Mouse (Mus musculus): ENCODE results near the gene Tnnc1. TPM values are rescaled to one million over a fixed set of nuclear protein-coding genes. Genes with fewer than 3 reads are reported as not detected.
A peak's percentile ranks its signal among the peaks of the same experiment; 100 is the strongest.

Tnnc1 gene
- polyA plus RNA-seq, 1 experiment from 2014 or later: 1.3 TPM

- H3K27ac ChIP-seq (ENCODE audit: low read depth, low read length): no peak overlapping the region
- H3K4me2 ChIP-seq (ENCODE audit: low read length): no peak overlapping the region
- H3K36me3 ChIP-seq (ENCODE audit: control insufficient read depth, insufficient read depth, low read length): peaks cover 92% of the 10 kb centered on the region
- H3K9me3 ChIP-seq (replicated peaks; ENCODE audit: control insufficient read depth, low read length): no peaks in the 10 kb centered on the region
- DNase-seq (ENCODE audit: low spot score): no peak
- peaks cover 9% of the 10 kb centered on the region; the same call in 1 of the 2 replicates for H3K4me1 ChIP-seq (ENCODE audit: control insufficient read depth, insufficient read depth, low read length)
- no peak for ATAC-seq
- 86% methylated on average over 3 of the region's 3 CpGs for WGBS
- no peak overlapping the region for H3K9ac ChIP-seq (ENCODE audit: low read length)
- H3K4me3 ChIP-seq (ENCODE audit: low read depth, low read length): no peak overlapping the region
- H3K27me3 ChIP-seq (replicated peaks; ENCODE audit: control insufficient read depth, insufficient read depth, low read length): no peaks in the 10 kb centered on the region
These were observed 8.1 kb upstream of the Tnnc1 start for GRCm38 (mm10) chr14:31200038-31200437.

- Histone ChIP-seq H3K4me2 (ENCODE audit: low read length) (peak overlapping the region; percentile 86), H3K4me1 (ENCODE audit: control insufficient read depth, insufficient read depth, low read length) (peaks cover 11% of the 10 kb centered on the region; the same call in 1 of the 2 replicates), H3K9ac (ENCODE audit: low read length) (peak overlapping the region; percentile 95), H3K4me3 (ENCODE audit: low read depth, low read length) (peak overlapping the region; percentile 81), H3K27ac (ENCODE audit: low read depth, low read length) (no peak overlapping the region), H3K36me3 (ENCODE audit: control insufficient read depth, insufficient read depth, low read length) (peaks cover 49% of the 10 kb centered on the region), H3K27me3 (replicated peaks; ENCODE audit: control insufficient read depth, insufficient read depth, low read length) (no peaks in the 10 kb centered on the region), H3K9me3 (replicated peaks; ENCODE audit: control insufficient read depth, low read length) (no peaks in the 10 kb centered on the region)
- ATAC-seq: no peak
- no peak for DNase-seq (ENCODE audit: low spot score)
- WGBS: 76% methylated on average over 4 of the region's 4 CpGs
These were observed 3.3 kb upstream of the Tnnc1 start for GRCm38 (mm10) chr14:31204844-31205243.

- 20% methylated on average over 8 of the region's 8 CpGs for WGBS
- Histone ChIP-seq H3K4me3 (ENCODE audit: low read depth, low read length) (peak overlapping the region; percentile 81), H3K27ac (ENCODE audit: low read depth, low read length) (peak overlapping the region; percentile 88), H3K9ac (ENCODE audit: low read length) (peak overlapping the region; percentile 95), H3K4me2 (ENCODE audit: low read length) (peak overlapping the region; percentile 86), H3K4me1 (ENCODE audit: control insufficient read depth, insufficient read depth, low read length) (peaks cover 11% of the 10 kb centered on the region; the same call in 1 of the 2 replicates), H3K36me3 (ENCODE audit: control insufficient read depth, insufficient read depth, low read length) (peaks cover 45% of the 10 kb centered on the region), H3K9me3 (replicated peaks; ENCODE audit: control insufficient read depth, low read length) (no peaks in the 10 kb centered on the region), H3K27me3 (replicated peaks; ENCODE audit: control insufficient read depth, insufficient read depth, low read length) (no peaks in the 10 kb centered on the region)
- no peak for ATAC-seq
- DNase-seq (ENCODE audit: low spot score): no peak
These were observed 2.9 kb upstream of the Tnnc1 start for GRCm38 (mm10) chr14:31205244-31205561.

GRCm38 (mm10) chr14:31205562-31206467 is 2.3 kb upstream of the Tnnc1 start:
- ATAC-seq (peak; percentile 57), DNase-seq (ENCODE audit: low spot score) (peak; percentile 58)
- Histone ChIP-seq H3K4me2 (ENCODE audit: low read length) (peak overlapping the region; percentile 86), H3K4me1 (ENCODE audit: control insufficient read depth, insufficient read depth, low read length) (peaks cover 11% of the 10 kb centered on the region; the same call in 1 of the 2 replicates), H3K27ac (ENCODE audit: low read depth, low read length) (peak overlapping the region; percentile 88), H3K27me3 (replicated peaks; ENCODE audit: control insufficient read depth, insufficient read depth, low read length) (no peaks in the 10 kb centered on the region), H3K4me3 (ENCODE audit: low read depth, low read length) (peak overlapping the region; percentile 81), H3K9ac (ENCODE audit: low read length) (peak overlapping the region; percentile 95), H3K9me3 (replicated peaks; ENCODE audit: control insufficient read depth, low read length) (no peaks in the 10 kb centered on the region), H3K36me3 (ENCODE audit: control insufficient read depth, insufficient read depth, low read length) (peaks cover 39% of the 10 kb centered on the region)
- WGBS: under 1% methylated on average over 39 of the region's 39 CpGs

GRCm38 (mm10) chr14:31206472-31206981 is 1.6 kb upstream of the Tnnc1 start:
- H3K27ac ChIP-seq (ENCODE audit: low read depth, low read length): peak overlapping the region; percentile 88
- peak overlapping the region; percentile 81 for H3K4me3 ChIP-seq (ENCODE audit: low read depth, low read length)
- H3K9ac ChIP-seq (ENCODE audit: low read length): peak overlapping the region; percentile 95
- peaks cover 11% of the 10 kb centered on the region; the same call in 1 of the 2 replicates for H3K4me1 ChIP-seq (ENCODE audit: control insufficient read depth, insufficient read depth, low read length)
- H3K4me2 ChIP-seq (ENCODE audit: low read length): peak overlapping the region; percentile 86
- H3K27me3 ChIP-seq (replicated peaks; ENCODE audit: control insufficient read depth, insufficient read depth, low read length): no peaks in the 10 kb centered on the region
- peaks cover 32% of the 10 kb centered on the region for H3K36me3 ChIP-seq (ENCODE audit: control insufficient read depth, insufficient read depth, low read length)
- peak; percentile 97 for DNase-seq (ENCODE audit: low spot score)
- H3K9me3 ChIP-seq (replicated peaks; ENCODE audit: control insufficient read depth, low read length): no peaks in the 10 kb centered on the region
- ATAC-seq: peak; percentile 82
- under 1% methylated on average over 37 of the region's 48 CpGs for WGBS

- ATAC-seq (peak; percentile 19), DNase-seq (ENCODE audit: low spot score) (no peak)
- Histone ChIP-seq H3K4me2 (ENCODE audit: low read length) (peak overlapping the region; percentile 86), H3K9me3 (replicated peaks; ENCODE audit: control insufficient read depth, low read length) (no peaks in the 10 kb centered on the region), H3K36me3 (ENCODE audit: control insufficient read depth, insufficient read depth, low read length) (peaks cover 25% of the 10 kb centered on the region), H3K4me1 (ENCODE audit: control insufficient read depth, insufficient read depth, low read length) (peaks cover 11% of the 10 kb centered on the region; the same call in 1 of the 2 replicates), H3K27ac (ENCODE audit: low read depth, low read length) (peak overlapping the region; percentile 88), H3K27me3 (replicated peaks; ENCODE audit: control insufficient read depth, insufficient read depth, low read length) (no peaks in the 10 kb centered on the region), H3K4me3 (ENCODE audit: low read depth, low read length) (peak overlapping the region; percentile 81), H3K9ac (ENCODE audit: low read length) (peak overlapping the region; percentile 95)
- WGBS: 81% methylated on average over 13 of the region's 13 CpGs
These were observed 862 bp upstream of the Tnnc1 start for GRCm38 (mm10) chr14:31207070-31207830.

- ATAC-seq (no peak), DNase-seq (ENCODE audit: low spot score) (no peak)
- Histone ChIP-seq H3K27me3 (replicated peaks; ENCODE audit: control insufficient read depth, insufficient read depth, low read length) (no peaks in the 10 kb centered on the region), H3K9ac (ENCODE audit: low read length) (no peak overlapping the region), H3K36me3 (ENCODE audit: control insufficient read depth, insufficient read depth, low read length) (peaks cover 6% of the 10 kb centered on the region), H3K27ac (ENCODE audit: low read depth, low read length) (no peak overlapping the region), H3K4me2 (ENCODE audit: low read length) (no peak overlapping the region), H3K9me3 (replicated peaks; ENCODE audit: control insufficient read depth, low read length) (no peaks in the 10 kb centered on the region), H3K4me3 (ENCODE audit: low read depth, low read length) (no peak overlapping the region), H3K4me1 (ENCODE audit: control insufficient read depth, insufficient read depth, low read length) (peaks cover 11% of the 10 kb centered on the region; the same call in 1 of the 2 replicates)
- 79% methylated on average over 4 of the region's 4 CpGs for WGBS
These were observed 1.0 kb downstream of the Tnnc1 start for GRCm38 (mm10) chr14:31209133-31209557.

GRCm38 (mm10) chr14:31211854-31212253 is 3.7 kb downstream of the Tnnc1 start:
- Histone ChIP-seq H3K36me3 (ENCODE audit: control insufficient read depth, insufficient read depth, low read length) (no peaks in the 10 kb centered on the region), H3K9ac (ENCODE audit: low read length) (no peak overlapping the region), H3K27ac (ENCODE audit: low read depth, low read length) (no peak overlapping the region), H3K27me3 (replicated peaks; ENCODE audit: control insufficient read depth, insufficient read depth, low read length) (no peaks in the 10 kb centered on the region), H3K9me3 (replicated peaks; ENCODE audit: control insufficient read depth, low read length) (no peaks in the 10 kb centered on the region), H3K4me2 (ENCODE audit: low read length) (no peak overlapping the region), H3K4me3 (ENCODE audit: low read depth, low read length) (no peak overlapping the region), H3K4me1 (ENCODE audit: control insufficient read depth, insufficient read depth, low read length) (peaks cover 3% of the 10 kb centered on the region; the same call in 1 of the 2 replicates)
- WGBS: 95% methylated on average over 6 of the region's 6 CpGs
- DNase-seq (ENCODE audit: low spot score) (no peak), ATAC-seq (no peak)
